Mouse (Mus musculus) midbrain, embryonic 14.5 days (tissue): ENCODE results near the gene Syt9. TPM values are rescaled to one million over a fixed set of nuclear protein-coding genes. Genes with fewer than 3 reads are reported as not detected.

ENCODE experiments used
- ATAC-seq: fragments of 200-750 bp; cut with Nextera tagmentation; 2 replicates; pipeline ENCODE4 v1.8.0; 2017; ENCODE audit warnings: moderate number of reproducible peaks, moderate library complexity; ENCODE audit not compliant: low FRiP score, low TSS enrichment
- DNase-seq: peaks from one replicate; pipeline ENCODE4 v3.0.0-alpha.2; 2015
- H3K27ac ChIP-seq: fragments of 300-500 bp; sonication (generic); replicated peaks from 2 replicates; pipeline ENCODE4 v1.5.1; 2014; ENCODE audit warnings: mild to moderate bottlenecking, low read depth, low read length, moderate library complexity
- H3K27me3 ChIP-seq: fragments of 300-500 bp; sonication (generic); 2 replicates; pipeline ENCODE4 v1.6.1; 2014; ENCODE audit warnings: low read length, control low read depth, mixed read lengths; ENCODE audit not compliant: control insufficient read depth, insufficient read depth
- H3K36me3 ChIP-seq: fragments of 300-500 bp; sonication (generic); 2 replicates; pipeline ENCODE4 v1.6.1; 2014; ENCODE audit warnings: low read length, control low read depth; ENCODE audit not compliant: control insufficient read depth, insufficient read depth
- H3K4me1 ChIP-seq: fragments of 300-500 bp; sonication (generic); 2 replicates; pipeline ENCODE4 v1.6.1; 2014; ENCODE audit warnings: mild to moderate bottlenecking, antibody characterized with exemption, low read length, control low read depth; ENCODE audit not compliant: control insufficient read depth, insufficient read depth
- H3K4me2 ChIP-seq: fragments of 300-500 bp; sonication (generic); 2 replicates; pipeline ENCODE4 v1.6.1; 2014; ENCODE audit warnings: mild to moderate bottlenecking, low read length, moderate library complexity
- H3K4me3 ChIP-seq: fragments of 300-500 bp; sonication (generic); replicated peaks from 2 replicates; pipeline ENCODE4 v1.5.1; 2014; ENCODE audit warnings: low read depth, low read length
- H3K9ac ChIP-seq: fragments of 300-500 bp; sonication (generic); replicated peaks from 2 replicates; pipeline ENCODE4 v1.6.1; 2014; ENCODE audit warnings: mild to moderate bottlenecking, low read length, moderate library complexity
- H3K9me3 ChIP-seq: fragments of 300-500 bp; sonication (generic); 2 replicates; pipeline ENCODE4 v1.6.1; 2016; ENCODE audit warnings: low read length, control low read depth, mixed read lengths; ENCODE audit not compliant: control insufficient read depth
- WGBS: fragments of 180-500 bp; shearing (Covaris S2); extraction: QIAGEN DNeasy Blood & Tissue Kit; methylation state at CpG from one replicate; pipeline ENCODE4 v1.1.7; 2014; 5-methylcytosine and 5-hydroxymethylcytosine counted together
- polyA plus RNA-seq: library from polyadenylated mRNA; unstranded; fragments of >200 nt; fragmentation: Nextera tagmentation; extraction: Ambion mirVana; gene quantifications from 2 replicates; pipeline ENCODE4 v1.2.1, GENCODE M21; 2014

The Syt9 gene
- polyA plus RNA-seq, 1 experiment from 2014 or later, result 9.7 TPM

DNA sequence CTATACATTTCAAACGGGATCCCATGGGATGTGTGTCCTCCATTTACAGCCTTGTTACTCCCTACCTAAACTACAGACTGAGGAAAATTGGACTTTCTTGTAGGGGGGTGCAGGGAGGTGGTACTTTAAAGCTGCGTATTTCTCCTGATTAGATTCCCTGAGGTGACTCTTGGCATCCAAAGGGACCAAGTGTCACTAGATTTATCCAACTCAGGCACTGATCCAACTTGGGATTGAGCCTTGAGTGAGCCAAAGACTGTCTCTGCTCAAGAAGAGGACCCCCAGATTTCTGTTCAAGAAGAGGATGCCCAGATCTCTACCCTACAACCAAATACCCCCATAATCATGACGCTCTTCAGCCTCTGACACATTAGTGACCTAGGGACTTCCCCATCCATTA, 66.9 kb downstream of the Syt9 start:
- H3K27me3 ChIP-seq, result no peaks in the 10 kb centered on the region
- no peak overlapping the region for H3K4me3 ChIP-seq
- WGBS, result 91% methylated on average over 3 of the region's 3 CpGs
- no peaks in the 10 kb centered on the region for H3K9me3 ChIP-seq
- no peak for ATAC-seq
- no peak overlapping the region for H3K4me2 ChIP-seq
- H3K27ac ChIP-seq, result no peak overlapping the region
- H3K4me1 ChIP-seq, result no peaks in the 10 kb centered on the region
- H3K36me3 ChIP-seq, result no peaks in the 10 kb centered on the region
- no peak for DNase-seq
- H3K9ac ChIP-seq, result no peak overlapping the region

GRCm38 (mm10) chr7:107444579-107444978, 74.1 kb downstream of the Syt9 start:
- Histone ChIP-seq H3K4me2 (no peak overlapping the region), H3K9me3 (no peaks in the 10 kb centered on the region), H3K4me1 (no peaks in the 10 kb centered on the region), H3K4me3 (no peak overlapping the region), H3K27ac (no peak overlapping the region), H3K9ac (no peak overlapping the region), H3K27me3 (no peaks in the 10 kb centered on the region), H3K36me3 (no peaks in the 10 kb centered on the region)
- ATAC-seq (no peak), DNase-seq (no peak)

DNA sequence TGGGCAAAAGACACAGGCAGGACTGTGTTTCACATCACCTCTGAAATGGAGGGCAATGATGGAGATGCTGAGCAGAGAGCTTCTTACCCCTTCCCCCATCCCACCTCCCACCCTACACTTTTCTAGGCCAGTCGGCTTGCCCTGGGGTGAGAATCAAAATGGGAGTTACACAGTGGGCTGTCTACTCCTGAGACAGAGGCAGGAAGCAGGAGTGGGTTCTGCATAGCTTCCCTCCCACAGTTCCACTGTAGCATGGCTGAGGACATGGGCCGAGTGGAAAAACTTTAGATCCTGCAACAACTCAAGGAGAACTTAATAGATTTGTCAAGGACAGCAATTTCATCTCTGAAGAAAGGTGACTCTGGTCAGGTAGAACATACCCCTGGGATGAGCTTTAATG, 84.1 kb downstream of the Syt9 start:
- H3K9me3 ChIP-seq, result no peaks in the 10 kb centered on the region
- no peak overlapping the region for H3K27ac ChIP-seq
- whole genome bisulfite sequencing, result 83% methylated on average over 2 of the region's 2 CpGs
- no peak for DNase-seq
- H3K4me3 ChIP-seq, result no peak overlapping the region
- no peaks in the 10 kb centered on the region for H3K27me3 ChIP-seq
- H3K4me2 ChIP-seq, result no peak overlapping the region
- H3K4me1 ChIP-seq, result no peaks in the 10 kb centered on the region
- no peak overlapping the region for H3K9ac ChIP-seq
- no peaks in the 10 kb centered on the region for H3K36me3 ChIP-seq
- ATAC-seq, result no peak

DNA sequence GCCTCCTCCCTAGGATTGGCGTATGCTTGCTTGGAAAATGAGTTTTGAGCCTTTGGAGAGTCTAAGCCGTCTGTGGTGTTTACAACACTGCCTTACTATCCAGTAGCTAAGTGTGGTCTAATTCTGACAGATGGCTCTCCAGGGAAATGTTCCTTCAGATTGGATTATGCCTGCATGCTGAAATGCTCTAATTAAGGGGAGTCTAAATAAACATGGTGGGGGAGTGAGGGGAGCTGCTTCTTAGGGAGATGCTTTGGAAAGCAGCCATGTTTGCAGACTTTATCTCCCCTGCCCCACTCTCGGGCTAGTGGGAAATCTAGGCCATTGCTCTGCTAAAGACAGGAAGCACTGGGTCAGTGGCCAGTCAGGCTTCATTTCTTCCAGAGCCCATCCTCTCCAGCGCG, 84.6 kb downstream of the Syt9 start:
- WGBS, result 59% methylated on average over 5 of the region's 5 CpGs
- no peak overlapping the region for H3K4me3 ChIP-seq
- H3K27ac ChIP-seq, result peak overlapping the region; percentile 22; the same call in 1 of the 2 replicates
- H3K9me3 ChIP-seq, result no peaks in the 10 kb centered on the region
- no peak overlapping the region for H3K4me2 ChIP-seq
- no peaks in the 10 kb centered on the region for H3K36me3 ChIP-seq
- H3K27me3 ChIP-seq, result no peaks in the 10 kb centered on the region
- no peaks in the 10 kb centered on the region for H3K4me1 ChIP-seq
- ATAC-seq, result peak; percentile 55; the same call in 1 of the 2 replicates
- peak; percentile 64 for DNase-seq
- no peak overlapping the region for H3K9ac ChIP-seq

- Histone ChIP-seq H3K4me2 (no peak overlapping the region), H3K9me3 (no peaks in the 10 kb centered on the region), H3K36me3 (no peaks in the 10 kb centered on the region), H3K27me3 (no peaks in the 10 kb centered on the region), H3K9ac (no peak overlapping the region), H3K4me1 (no peaks in the 10 kb centered on the region), H3K27ac (no peak overlapping the region), H3K4me3 (no peak overlapping the region)
- no peak for DNase-seq
- WGBS, result 84% methylated on average over 4 of the region's 4 CpGs
- no peak for ATAC-seq
Measured at GRCm38 (mm10) chr7:107461167-107461566, 90.6 kb downstream of the Syt9 start.

- no peak for DNase-seq
- no peak for ATAC-seq
- no peak overlapping the region for H3K27ac ChIP-seq
- no peaks in the 10 kb centered on the region for H3K36me3 ChIP-seq
- no peak overlapping the region for H3K4me3 ChIP-seq
- no peaks in the 10 kb centered on the region for H3K4me1 ChIP-seq
- no peaks in the 10 kb centered on the region for H3K27me3 ChIP-seq
- 73% methylated on average over 1 of the region's 1 CpGs for WGBS
- H3K9ac ChIP-seq, result no peak overlapping the region
- H3K4me2 ChIP-seq, result no peak overlapping the region
- no peaks in the 10 kb centered on the region for H3K9me3 ChIP-seq
Measured at GRCm38 (mm10) chr7:107461699-107462440, 91.3 kb downstream of the Syt9 start.

GRCm38 (mm10) chr7:107462962-107463361, 92.4 kb downstream of the Syt9 start:
- ATAC-seq, result no peak
- Histone ChIP-seq H3K4me1 (no peaks in the 10 kb centered on the region), H3K27me3 (no peaks in the 10 kb centered on the region), H3K36me3 (no peaks in the 10 kb centered on the region), H3K9ac (no peak overlapping the region), H3K9me3 (no peaks in the 10 kb centered on the region), H3K4me2 (no peak overlapping the region), H3K4me3 (no peak overlapping the region), H3K27ac (no peak overlapping the region)
- 70% methylated on average over 3 of the region's 3 CpGs for WGBS
- DNase-seq, result no peak

DNA sequence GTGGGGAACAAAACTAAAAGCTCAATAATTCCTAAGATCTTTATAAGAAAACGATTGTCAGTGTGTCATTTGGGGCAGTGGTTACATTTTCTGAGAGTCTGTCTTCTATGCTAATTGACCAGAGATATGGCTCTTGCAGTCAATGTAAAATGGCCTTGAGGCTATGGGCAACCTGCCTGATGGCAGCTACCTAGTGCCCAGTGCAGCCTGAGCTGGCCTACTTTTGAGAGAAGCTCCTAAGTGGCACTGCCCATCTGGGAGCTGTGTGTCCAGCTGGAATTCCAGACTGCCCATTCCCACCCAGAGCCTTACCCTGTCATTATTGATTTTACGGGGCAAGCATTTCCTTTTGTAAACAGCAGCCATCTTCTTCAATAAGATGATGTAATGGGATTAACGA, 94.6 kb downstream of the Syt9 start:
- Histone ChIP-seq H3K4me3 (no peak overlapping the region), H3K9me3 (no peaks in the 10 kb centered on the region), H3K4me2 (no peak overlapping the region), H3K27me3 (no peaks in the 10 kb centered on the region), H3K4me1 (no peaks in the 10 kb centered on the region), H3K27ac (no peak overlapping the region), H3K36me3 (no peaks in the 10 kb centered on the region), H3K9ac (no peak overlapping the region)
- ATAC-seq, result no peak
- 84% methylated on average over 3 of the region's 3 CpGs for WGBS
- no peak for DNase-seq
